Mouse (Mus musculus): Measurements from ENCODE around the gene Slc22a8.

DNA sequence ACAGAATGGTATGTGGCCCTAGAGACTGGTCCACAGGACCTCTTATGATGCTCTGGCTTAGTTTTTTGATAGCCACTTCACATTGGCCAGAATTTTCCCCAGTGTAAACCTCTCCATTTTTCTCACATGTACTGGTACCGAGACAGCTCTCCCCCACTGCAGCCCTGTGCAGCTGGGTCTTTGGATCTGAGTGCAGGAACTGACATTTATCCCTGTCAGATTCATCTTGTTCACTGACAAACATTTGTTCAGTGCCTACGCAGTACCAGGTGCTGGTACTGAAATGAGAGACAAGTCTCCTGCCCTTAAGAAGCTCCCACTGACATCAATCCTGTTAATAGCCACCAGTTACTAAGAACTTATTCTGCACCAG, 12.1 kb upstream of the Slc22a8 start:
- no peak for TF ChIP-seq CTCF (IDR thresholded peaks at IDR 0.05; ENCODE audit: extremely low read depth, insufficient read depth, low read length)
- no peak for TF ChIP-seq POLR2A (IDR thresholded peaks at IDR 0.05; ENCODE audit: extremely low read depth, insufficient read depth, low read length)

Data from cortical plate, adult 2 months (tissue).